Mouse (Mus musculus): ENCODE data around the gene Gm20662. TPM values are rescaled to one million over a fixed set of nuclear protein-coding genes. Genes with fewer than 3 reads are reported as not detected.
A peak's percentile ranks its signal among the peaks of the same experiment; 100 is the strongest.

Gm20662 gene
- polyA plus RNA-seq, 2 experiments = 0.76 to 6.8 TPM

DNA sequence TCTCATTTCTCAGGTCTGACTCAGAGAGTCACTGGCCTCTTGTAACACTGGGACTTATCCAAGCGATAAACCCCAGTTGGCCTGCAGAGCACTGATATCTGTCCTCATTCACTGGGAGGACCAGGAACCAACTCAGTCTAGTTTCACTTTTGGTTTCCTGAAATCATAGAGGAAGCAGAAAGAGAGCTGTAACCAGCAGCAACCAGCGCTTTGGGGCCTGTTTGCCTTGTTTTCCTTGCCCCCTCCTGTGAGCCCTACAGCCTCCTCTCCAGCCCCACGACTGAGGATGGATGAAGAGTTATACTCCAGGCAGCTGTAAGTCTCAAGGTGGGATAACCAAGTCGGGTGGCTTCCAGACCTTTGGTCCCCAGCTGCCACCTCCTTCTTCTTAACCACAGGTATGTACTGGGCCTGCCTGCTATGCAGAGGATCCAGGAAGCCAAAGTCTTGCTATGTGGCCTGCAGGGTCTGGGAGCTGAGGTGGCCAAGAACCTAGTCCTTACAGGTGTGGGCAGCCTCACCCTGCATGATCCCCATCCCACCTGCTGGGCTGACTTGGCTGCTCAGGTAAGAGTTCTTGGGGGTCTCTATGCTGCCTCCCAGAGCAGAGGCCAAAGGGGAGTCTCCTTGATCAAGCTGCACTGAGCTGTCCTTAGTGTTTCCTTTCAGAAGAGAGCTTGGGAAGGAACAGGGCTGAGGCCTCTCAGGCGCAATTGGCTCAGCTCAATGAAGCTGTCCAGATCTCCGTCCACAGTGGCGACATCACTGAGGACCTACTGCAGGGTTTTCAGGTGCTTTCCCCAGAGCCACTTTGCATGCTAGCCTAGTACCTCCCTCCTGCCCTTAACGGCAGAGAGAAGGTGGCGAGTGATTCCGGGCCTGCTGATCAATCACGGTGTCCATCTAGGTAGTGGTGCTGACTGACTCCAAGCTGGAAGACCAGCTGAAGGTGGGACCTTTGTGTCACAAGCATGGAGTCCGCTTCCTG, 20.5 kb upstream of the Gm20662 start, which contains the start of gene Uba7:
Uba7 (plus strand) TSS at position 107 of the 988 bp plus-strand sequence.
- Histone ChIP-seq H3K4me1 (ENCODE audit: control insufficient read depth, insufficient read depth, low read length) (peaks cover 11% of the 10 kb centered on the region), H3K4me2 (replicated peaks; ENCODE audit: low read depth, low read length, severe bottlenecking) (0 out of 2 replicates have a peak within 1 kb of the TSS, but pooled peaks have one; percentile 8), H3K36me3 (ENCODE audit: control insufficient read depth, insufficient read depth, low read length) (peaks cover 3% of the 10 kb centered on the region; the same call in 1 of the 2 replicates), H3K9me3 (ENCODE audit: control insufficient read depth, low read length) (no peaks in the 10 kb centered on the region), H3K27ac (replicated peaks; ENCODE audit: low read depth, low read length) (peak within 1 kb of the TSS; percentile 75), H3K9ac (ENCODE audit: low read depth, low read length, severe bottlenecking) (0 out of 2 replicates have a peak within 1 kb of the TSS, but pooled peaks have one; percentile 5), H3K27me3 (ENCODE audit: control insufficient read depth, insufficient read depth, low read length) (no peaks in the 10 kb centered on the region), H3K4me3 (replicated peaks; ENCODE audit: low read length) (no peak within 1 kb of the TSS)
- no peak for TF ChIP-seq POLR2A (IDR thresholded peaks at IDR 0.05; ENCODE audit: borderline replicate concordance, extremely low read depth, insufficient read depth, insufficient read length)
- ATAC-seq (ENCODE audit: low FRiP score, low read depth) (no peak; the same call in 1 of the 2 replicates), DNase-seq (ENCODE audit: low spot score) (no peak)
- 60% methylated on average over 12 of the region's 12 CpGs for WGBS

GRCm38 (mm10) chr9:107978815-107979214, 17.3 kb upstream of the Gm20662 start:
- ATAC-seq (ENCODE audit: low FRiP score, low read depth) = no peak
- H3K4me1 ChIP-seq (ENCODE audit: control insufficient read depth, insufficient read depth, low read length) = peaks cover 38% of the 10 kb centered on the region
- H3K9ac ChIP-seq (ENCODE audit: low read depth, low read length, severe bottlenecking) = no peak overlapping the region
- no peaks in the 10 kb centered on the region for H3K27me3 ChIP-seq (ENCODE audit: control insufficient read depth, insufficient read depth, low read length)
- H3K27ac ChIP-seq (replicated peaks; ENCODE audit: low read depth, low read length) = no peak overlapping the region
- no peak for DNase-seq (ENCODE audit: low spot score)
- H3K4me2 ChIP-seq (replicated peaks; ENCODE audit: low read depth, low read length, severe bottlenecking) = no peak overlapping the region
- H3K9me3 ChIP-seq (ENCODE audit: control insufficient read depth, low read length) = no peaks in the 10 kb centered on the region
- H3K36me3 ChIP-seq (ENCODE audit: control insufficient read depth, insufficient read depth, low read length) = peaks cover 2% of the 10 kb centered on the region; the same call in 1 of the 2 replicates
- TF ChIP-seq POLR2A (IDR thresholded peaks at IDR 0.05; ENCODE audit: borderline replicate concordance, extremely low read depth, insufficient read depth, insufficient read length) = no peak
- H3K4me3 ChIP-seq (replicated peaks; ENCODE audit: low read length) = no peak overlapping the region
- WGBS = 91% methylated on average over 11 of the region's 12 CpGs

- ATAC-seq (ENCODE audit: low FRiP score, low read depth) = peak; percentile 48
- H3K27me3 ChIP-seq (ENCODE audit: control insufficient read depth, insufficient read depth, low read length) = no peaks in the 10 kb centered on the region
- H3K4me2 ChIP-seq (replicated peaks; ENCODE audit: low read depth, low read length, severe bottlenecking) = peak overlapping the region; percentile 96
- peak overlapping the region; percentile 99 for H3K27ac ChIP-seq (replicated peaks; ENCODE audit: low read depth, low read length)
- DNase-seq (ENCODE audit: low spot score) = peak; percentile 88
- H3K4me1 ChIP-seq (ENCODE audit: control insufficient read depth, insufficient read depth, low read length) = peaks cover 34% of the 10 kb centered on the region
- WGBS = 7% methylated on average over 6 of the region's 7 CpGs
- TF ChIP-seq POLR2A (IDR thresholded peaks at IDR 0.05; ENCODE audit: borderline replicate concordance, extremely low read depth, insufficient read depth, insufficient read length) = no peak
- H3K4me3 ChIP-seq (replicated peaks; ENCODE audit: low read length) = peak overlapping the region; percentile 82
- H3K9me3 ChIP-seq (ENCODE audit: control insufficient read depth, low read length) = no peaks in the 10 kb centered on the region
- H3K36me3 ChIP-seq (ENCODE audit: control insufficient read depth, insufficient read depth, low read length) = peaks cover 11% of the 10 kb centered on the region
- H3K9ac ChIP-seq (ENCODE audit: low read depth, low read length, severe bottlenecking) = peak overlapping the region; percentile 60
Observed at GRCm38 (mm10) chr9:107981684-107982605, 14.2 kb upstream of the Gm20662 start.

- Histone ChIP-seq H3K4me3 (replicated peaks; ENCODE audit: low read length) (peak within 1 kb of the TSS; percentile 82), H3K27me3 (ENCODE audit: control insufficient read depth, insufficient read depth, low read length) (no peaks in the 10 kb centered on the region), H3K9ac (ENCODE audit: low read depth, low read length, severe bottlenecking) (peak within 1 kb of the TSS; percentile 83), H3K9me3 (ENCODE audit: control insufficient read depth, low read length) (no peaks in the 10 kb centered on the region), H3K27ac (replicated peaks; ENCODE audit: low read depth, low read length) (peak within 1 kb of the TSS; percentile 99), H3K36me3 (ENCODE audit: control insufficient read depth, insufficient read depth, low read length) (peaks cover 11% of the 10 kb centered on the region), H3K4me1 (ENCODE audit: control insufficient read depth, insufficient read depth, low read length) (peaks cover 37% of the 10 kb centered on the region), H3K4me2 (replicated peaks; ENCODE audit: low read depth, low read length, severe bottlenecking) (peak within 1 kb of the TSS; percentile 96)
- TF ChIP-seq POLR2A (IDR thresholded peaks at IDR 0.05; ENCODE audit: borderline replicate concordance, extremely low read depth, insufficient read depth, insufficient read length) = peak; percentile 83; the same call in 1 of the 2 replicates
- peak; percentile 77 for ATAC-seq (ENCODE audit: low FRiP score, low read depth)
- DNase-seq (ENCODE audit: low spot score) = peak; percentile 95
- 6% methylated on average over 14 of the region's 14 CpGs for WGBS
Observed at GRCm38 (mm10) chr9:107982681-107983346, 13.3 kb upstream of the Gm20662 start, which contains the start of gene Gm20661. Gene Gm20661 (plus strand): TSS chr9:107983058.

Data from limb, embryonic 14.5 days (tissue).